Mouse (Mus musculus): ENCODE results near the gene Kansl1.
A peak's percentile ranks its signal among the peaks of the same experiment; 100 is the strongest.

Kansl1 gene

DNA sequence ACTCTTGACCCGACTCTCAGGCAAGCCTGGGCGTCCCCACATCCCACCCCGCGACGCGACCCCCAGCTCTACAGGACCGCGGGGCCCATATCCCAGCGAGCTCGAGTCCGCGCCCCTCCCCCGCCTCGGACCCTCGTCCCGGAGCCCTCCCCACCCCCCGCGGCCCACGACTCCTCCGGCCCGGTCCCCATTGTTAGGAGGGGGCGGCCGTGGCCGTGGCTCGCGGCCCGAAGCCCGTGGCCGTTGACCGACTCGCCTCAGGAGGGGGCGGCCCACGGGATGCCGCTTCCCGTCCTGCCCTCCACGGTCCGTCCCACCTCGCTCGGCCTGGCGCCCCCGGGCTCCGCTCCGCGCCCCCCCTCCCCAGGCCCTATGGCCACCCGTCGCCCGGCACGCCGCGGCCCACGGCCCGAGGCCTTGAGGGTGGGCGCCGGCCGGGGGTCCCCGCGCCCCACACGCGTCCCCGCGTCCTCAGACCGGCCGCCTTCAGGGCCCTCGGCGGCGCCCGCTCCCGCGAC, at the start of gene Kansl1:
Gene Kansl1 (minus strand): TSS at position 111 of the 518 bp plus-strand sequence.
- DNase-seq = no peak

DNA sequence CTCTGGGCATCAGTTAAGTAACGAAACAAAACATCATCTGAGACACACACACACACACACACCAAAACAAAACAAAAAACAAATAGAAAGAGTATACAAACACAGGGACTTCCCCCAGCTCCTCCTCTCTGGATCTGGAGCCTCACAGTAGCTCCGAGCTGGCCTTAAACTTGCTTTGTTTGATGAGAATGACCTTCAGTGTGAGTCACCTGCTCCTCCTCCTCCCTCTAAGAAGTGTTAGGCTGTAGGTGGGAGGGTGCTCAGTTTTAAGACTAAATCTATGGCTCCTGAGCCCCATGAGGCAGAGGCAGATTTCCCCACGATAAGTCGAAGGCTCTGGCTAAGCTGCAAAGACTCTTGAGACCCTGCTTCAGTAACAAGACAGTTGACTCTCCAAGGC, 43.8 kb upstream of the Kansl1 start:
- DNase-seq = no peak

GRCm38 (mm10) chr11:104510606-104511005, 41.9 kb upstream of the Kansl1 start:
- peak in 1 of 2 experiments; percentile 25 for DNase-seq

DNA sequence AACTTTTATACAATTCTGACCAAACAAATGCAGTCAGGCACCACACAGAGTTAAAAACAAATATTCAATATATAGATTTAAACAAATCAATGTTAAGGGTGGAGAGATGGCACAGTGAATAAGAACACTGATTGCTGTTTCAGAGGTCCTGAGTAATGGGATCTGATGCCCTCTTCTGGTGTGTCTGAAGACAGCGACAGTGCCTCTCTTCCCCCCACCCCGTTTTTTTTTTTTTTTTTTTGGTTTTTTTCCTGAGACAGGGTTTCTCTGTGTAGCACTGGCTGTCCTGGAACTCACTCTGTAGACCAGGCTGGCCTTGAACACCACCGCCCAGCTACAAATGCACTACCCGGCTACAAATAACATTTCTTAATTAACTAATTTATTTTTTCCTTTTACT, 39.8 kb upstream of the Kansl1 start:
- DNase-seq = no peak

GRCm38 (mm10) chr11:104488292-104488691, 19.6 kb upstream of the Kansl1 start:
- DNase-seq = no peak

DNA sequence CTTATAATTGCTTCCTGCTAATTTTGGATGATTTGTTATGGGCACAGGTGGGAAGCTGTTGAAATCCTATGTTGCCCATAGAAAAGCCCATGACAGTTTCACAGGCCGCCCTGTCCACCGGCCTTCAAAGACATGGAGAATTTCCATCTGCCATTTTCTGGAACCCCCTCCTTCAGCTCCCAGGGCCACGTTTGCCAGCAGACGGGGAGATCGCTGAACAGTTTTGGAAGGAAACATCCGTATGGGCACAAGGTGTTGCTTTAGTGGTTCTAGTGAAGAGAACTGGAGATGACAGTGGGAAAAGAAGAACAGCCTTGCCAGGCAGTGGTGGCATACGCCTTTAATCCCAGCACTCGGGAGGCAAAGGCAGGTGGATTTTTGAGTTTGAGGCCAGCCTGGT, 13.3 kb upstream of the Kansl1 start:
- no peak for DNase-seq

- DNase-seq = no peak
These were observed 10.8 kb upstream of the Kansl1 start for GRCm38 (mm10) chr11:104479505-104479904.

GRCm38 (mm10) chr11:104469371-104469835, 742 bp upstream of the Kansl1 start:
- peak; percentile 92 to 93 for DNase-seq

GRCm38 (mm10) chr11:104467698-104468097, 963 bp downstream of the Kansl1 start:
- DNase-seq = no peak

DNA sequence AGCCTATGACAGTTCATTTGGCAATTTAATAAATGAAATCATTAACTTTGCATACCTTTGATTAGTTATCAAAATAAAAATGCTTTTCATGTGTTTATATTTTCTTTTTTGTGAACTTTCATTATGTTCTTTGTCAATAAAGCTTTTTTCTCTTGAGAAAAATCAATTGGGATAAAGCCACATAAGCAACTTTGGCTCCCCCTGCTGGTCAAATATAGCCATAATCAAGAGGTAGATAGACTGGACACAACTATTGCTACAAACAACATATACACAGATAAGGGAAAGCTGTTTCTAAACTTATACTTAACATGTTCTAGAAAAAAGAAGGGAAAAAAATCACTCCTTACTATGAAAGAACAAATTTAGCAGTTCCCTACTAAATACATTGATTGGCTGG, 7.1 kb downstream of the Kansl1 start:
- DNase-seq = peak in 1 of 2 experiments; percentile 65

DNA sequence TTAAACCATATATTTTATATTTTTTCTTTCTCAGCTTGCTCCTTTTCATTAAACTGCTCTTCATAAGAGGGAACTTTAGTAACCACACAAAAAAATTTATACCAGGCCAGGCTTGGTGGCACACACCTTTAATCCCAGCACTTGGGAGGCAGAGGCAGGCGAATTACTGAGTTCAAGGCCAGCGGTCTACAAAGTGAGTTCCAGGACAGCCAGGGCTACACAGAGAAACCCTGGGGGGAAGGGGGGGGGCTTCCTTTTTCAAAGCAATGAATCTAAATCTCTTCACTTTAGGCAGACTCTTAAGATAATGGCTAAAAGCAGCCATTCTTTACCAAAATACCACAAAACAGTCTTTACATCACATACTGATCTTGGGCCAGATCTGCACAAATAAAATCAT, 9.0 kb downstream of the Kansl1 start:
- DNase-seq = no peak

- DNase-seq = no peak
These were observed 10.2 kb downstream of the Kansl1 start for GRCm38 (mm10) chr11:104458507-104458906.

DNA sequence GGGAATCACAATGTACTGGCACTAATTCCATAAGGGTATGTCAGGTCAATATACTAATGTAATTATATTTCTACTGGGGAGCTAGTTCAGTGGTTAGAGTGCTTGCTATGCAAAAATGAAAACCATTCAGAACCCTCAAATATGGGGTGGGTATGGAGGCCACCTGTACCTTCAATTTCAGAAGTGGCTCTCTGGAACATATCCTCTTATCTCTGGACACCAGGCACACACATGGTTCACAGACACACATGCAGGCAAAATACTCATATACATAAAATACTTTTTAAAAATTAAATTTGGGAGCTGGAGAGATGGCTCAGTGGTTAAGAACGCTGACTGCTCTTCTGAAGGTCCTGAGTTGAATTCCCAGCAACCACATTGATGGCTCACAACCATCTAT, 16.0 kb downstream of the Kansl1 start:
- DNase-seq = no peak

DNA sequence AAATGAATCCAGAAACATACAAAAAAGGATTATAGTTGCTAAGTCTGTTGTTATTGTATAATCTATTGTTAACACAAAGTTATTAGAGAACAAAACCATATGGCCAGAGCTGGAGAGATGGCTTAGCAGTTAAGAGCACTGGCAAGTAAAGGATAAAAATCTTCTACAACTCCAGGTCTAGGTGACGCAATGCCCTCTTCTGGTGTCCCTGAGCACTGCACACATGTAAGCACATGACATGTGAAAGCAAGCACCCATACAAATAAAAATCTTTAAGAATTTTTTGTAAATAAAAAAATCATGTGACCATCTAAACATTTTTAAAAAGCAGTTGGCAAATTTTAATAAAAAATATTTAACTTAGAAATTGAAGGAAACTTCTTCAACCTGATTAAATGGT, 17.4 kb downstream of the Kansl1 start:
- DNase-seq = peak in 1 of 2 experiments; percentile 40

GRCm38 (mm10) chr11:104448499-104448898, 20.2 kb downstream of the Kansl1 start:
- peak in 1 of 2 experiments; percentile 11 for DNase-seq

- no peak for DNase-seq
These were observed 23.1 kb downstream of the Kansl1 start for GRCm38 (mm10) chr11:104445538-104445937.

- DNase-seq = no peak
These were observed 23.6 kb downstream of the Kansl1 start for GRCm38 (mm10) chr11:104445044-104445443.

GRCm38 (mm10) chr11:104443359-104443758, 25.3 kb downstream of the Kansl1 start:
- no peak for DNase-seq

- peak; percentile 95 to 96 for DNase-seq
These were observed 26.1 kb downstream of the Kansl1 start for GRCm38 (mm10) chr11:104442333-104443136.

- peak; percentile 79 to 89 for DNase-seq
These were observed 27.0 kb downstream of the Kansl1 start for GRCm38 (mm10) chr11:104441475-104442332.

- DNase-seq = peak in 1 of 2 experiments; percentile 8
These were observed 27.9 kb downstream of the Kansl1 start for GRCm38 (mm10) chr11:104440521-104441474.

DNA sequence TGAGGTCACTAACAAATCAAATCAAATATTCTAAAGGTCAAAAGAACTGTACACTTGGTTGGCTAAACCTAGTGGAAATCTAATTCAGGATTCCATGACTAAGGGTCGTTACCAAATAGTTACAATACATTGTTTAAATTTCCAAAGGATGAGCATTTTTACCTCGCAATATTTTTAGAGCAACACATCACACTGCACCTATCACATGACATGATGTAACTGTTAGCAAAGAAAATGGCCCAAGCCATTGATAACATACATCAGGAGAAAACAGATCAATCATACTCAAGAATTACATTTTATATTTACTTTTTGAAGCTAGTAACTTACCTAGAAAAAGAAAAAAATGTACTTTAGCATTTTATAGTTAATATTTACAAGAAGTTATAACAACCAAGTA, 29.0 kb downstream of the Kansl1 start:
- no peak for DNase-seq

Measured in lung, postnatal 4 days (tissue).